Mouse (Mus musculus) kidney, adult 2 months (tissue): ENCODE measurements around the gene Slc22a18. TPM values are rescaled to one million over a fixed set of nuclear protein-coding genes. Genes with fewer than 3 reads are reported as not detected.
A peak's percentile ranks its signal among the peaks of the same experiment; 100 is the strongest.

Source experiments
- DNase-seq: peaks from one replicate; pipeline ENCODE4 v3.0.0; 2021
- H3K27ac ChIP-seq: fragments of 200-500 bp; 2 replicates; pipeline ENCODE4 v1.5.1; 2012; ENCODE audit warnings: low read depth, low read length, control low read depth, inconsistent platforms; ENCODE audit not compliant: insufficient read depth
- H3K27me3 ChIP-seq: fragments of 200-500 bp; replicated peaks from 2 replicates; pipeline ENCODE4 v1.6.1; 2012; ENCODE audit warnings: mild to moderate bottlenecking, moderate library complexity, low read length, inconsistent platforms; ENCODE audit not compliant: control insufficient read depth, insufficient read depth
- H3K36me3 ChIP-seq: fragments of 200-500 bp; 2 replicates; pipeline ENCODE4 v1.6.1; 2012; ENCODE audit warnings: mild to moderate bottlenecking, moderate library complexity, low read length, inconsistent platforms; ENCODE audit not compliant: control insufficient read depth, insufficient read depth
- H3K4me1 ChIP-seq: fragments of 200-500 bp; 2 replicates; pipeline ENCODE4 v1.6.1; 2011; ENCODE audit warnings: low read length; ENCODE audit not compliant: control insufficient read depth, insufficient read depth
- H3K4me3 ChIP-seq: fragments of 200-500 bp; 2 replicates; pipeline ENCODE4 v1.5.1; 2011; ENCODE audit warnings: mild to moderate bottlenecking, low read depth, low read length, control low read depth; ENCODE audit not compliant: insufficient read depth
- CTCF ChIP-seq: fragments of 200-500 bp; conservative IDR thresholded peaks from 2 replicates; pipeline ENCODE4 v1.5.1; 2011; ENCODE audit warnings: low read depth, mild to moderate bottlenecking, control low read depth, low read length, moderate library complexity, mixed read lengths; ENCODE audit not compliant: insufficient read depth, insufficient read length
- POLR2A ChIP-seq: fragments of 200-500 bp; IDR thresholded peaks from one replicate; pipeline ENCODE4 v1.6.1; 2011; ENCODE audit warnings: low read depth, low read length, control low read depth
- WGBS: fragments of 180-500 bp; shearing (Covaris S2); methylation state at CpG from one replicate; pipeline ENCODE4 v1.1.7; 2018; 5-methylcytosine and 5-hydroxymethylcytosine counted together
- polyA plus RNA-seq: library from polyadenylated mRNA; depleted of rRNA; stranded (reverse); fragments of >200 nt; gene quantifications from 2 replicates; pipeline ENCODE4 v1.2.3, GENCODE M21; 2012

Gene Slc22a18
- polyA plus RNA-seq, 1 experiment: 1,125 TPM

- peak overlapping the region; percentile 27 for H3K4me3 ChIP-seq
- H3K27ac ChIP-seq: no peak overlapping the region
- no peak for TF ChIP-seq POLR2A
- TF ChIP-seq CTCF: no peak
- H3K4me1 ChIP-seq: no peaks in the 10 kb centered on the region
- 35% methylated on average over 100 of the region's 100 CpGs for WGBS
- DNase-seq: peak; percentile 45
- H3K36me3 ChIP-seq: no peaks in the 10 kb centered on the region
- H3K27me3 ChIP-seq: no peaks in the 10 kb centered on the region
Measured at GRCm38 (mm10) chr7:143459332-143460211, 14.0 kb upstream of the Slc22a18 start.

GRCm38 (mm10) chr7:143460217-143460834 lies 13.2 kb upstream of the Slc22a18 start:
- TF ChIP-seq CTCF (no peak), POLR2A (no peak)
- H3K4me3 ChIP-seq: peak overlapping the region; percentile 27; the same call in 1 of the 2 replicates
- WGBS: 46% methylated on average over 60 of the region's 60 CpGs
- no peaks in the 10 kb centered on the region for H3K27me3 ChIP-seq
- H3K27ac ChIP-seq: no peak overlapping the region
- no peaks in the 10 kb centered on the region for H3K36me3 ChIP-seq
- no peak for DNase-seq
- H3K4me1 ChIP-seq: no peaks in the 10 kb centered on the region

GRCm38 (mm10) chr7:143460874-143461273 lies 12.7 kb upstream of the Slc22a18 start, which contains the start of gene Cdkn1c:
Cdkn1c (minus strand) TSS chr7:143461050.
- DNase-seq: peak; percentile 94
- Histone ChIP-seq H3K4me1 (no peaks in the 10 kb centered on the region), H3K36me3 (no peaks in the 10 kb centered on the region), H3K27ac (no peak within 1 kb of the TSS), H3K4me3 (peak within 1 kb of the TSS; percentile 27), H3K27me3 (no peaks in the 10 kb centered on the region)
- TF ChIP-seq POLR2A (peak; percentile 71), CTCF (no peak)
- WGBS: 49% methylated on average over 48 of the region's 48 CpGs

- TF ChIP-seq CTCF (no peak), POLR2A (no peak)
- Histone ChIP-seq H3K27me3 (no peaks in the 10 kb centered on the region), H3K36me3 (no peaks in the 10 kb centered on the region), H3K27ac (no peak overlapping the region), H3K4me3 (peak overlapping the region; percentile 18; the same call in 1 of the 2 replicates), H3K4me1 (no peaks in the 10 kb centered on the region)
- WGBS: 49% methylated on average over 28 of the region's 32 CpGs
- DNase-seq: no peak
Measured at GRCm38 (mm10) chr7:143461294-143461870, 12.2 kb upstream of the Slc22a18 start.

- Histone ChIP-seq H3K36me3 (no peaks in the 10 kb centered on the region), H3K27ac (no peak overlapping the region), H3K27me3 (no peaks in the 10 kb centered on the region), H3K4me3 (no peak overlapping the region), H3K4me1 (no peaks in the 10 kb centered on the region)
- TF ChIP-seq POLR2A (no peak), CTCF (no peak)
- DNase-seq: no peak
- 60% methylated on average over 11 of the region's 11 CpGs for WGBS
Measured at GRCm38 (mm10) chr7:143461920-143462319, 11.6 kb upstream of the Slc22a18 start.

GRCm38 (mm10) chr7:143462516-143462915 lies 11.0 kb upstream of the Slc22a18 start:
- TF ChIP-seq CTCF (no peak), POLR2A (no peak)
- DNase-seq: no peak
- H3K4me3 ChIP-seq: no peak overlapping the region
- no peaks in the 10 kb centered on the region for H3K27me3 ChIP-seq
- H3K4me1 ChIP-seq: no peaks in the 10 kb centered on the region
- H3K36me3 ChIP-seq: no peaks in the 10 kb centered on the region
- H3K27ac ChIP-seq: no peak overlapping the region
- WGBS: 82% methylated on average over 5 of the region's 5 CpGs
